Comparison of ENCODE assay signal across 8 mouse cellular contexts in the genomic region with DNA sequence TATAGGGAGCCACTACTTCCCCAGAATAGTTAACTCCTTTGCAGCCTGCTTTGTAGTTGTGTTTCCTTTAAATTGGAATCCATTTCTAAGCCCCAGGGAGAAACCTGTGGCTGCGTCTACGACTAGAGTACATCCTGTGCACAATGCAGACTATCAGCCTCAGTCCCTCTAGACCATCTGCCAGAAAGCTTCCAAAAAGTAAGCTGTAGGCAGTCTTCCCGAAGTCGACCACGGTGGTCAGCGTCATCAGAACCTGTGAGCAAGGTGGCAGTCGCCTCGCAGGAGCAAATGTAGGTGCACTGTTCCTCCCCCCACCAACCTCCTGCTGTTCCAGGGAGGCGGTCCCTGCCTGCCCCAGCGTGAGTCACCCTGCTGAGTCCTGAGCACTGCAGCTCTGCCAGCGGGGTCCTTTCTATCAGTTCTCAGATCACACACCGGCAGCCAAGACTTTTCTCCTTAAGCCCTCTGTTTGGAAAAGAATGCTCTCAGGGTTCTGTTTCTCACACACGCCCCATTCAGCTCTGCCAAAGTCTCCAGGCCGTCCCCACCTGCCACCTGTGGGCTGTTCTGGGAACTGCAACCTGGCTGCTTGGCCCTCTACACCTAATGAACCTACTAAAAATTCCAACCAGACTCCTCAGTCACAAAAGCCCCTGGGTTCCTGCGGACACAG. TPM values are rescaled to one million over a fixed set of nuclear protein-coding genes. Genes with fewer than 3 reads are reported as not detected.
DNase-seq lines count a peak whose midpoint lies in the region; ATAC-seq and TF ChIP-seq lines count a peak whose summit lies in the region.

No protein-coding gene starts in this region.

- peak; percentile 76; the same call in 1 of the 2 replicates for ATAC-seq in forebrain, embryonic 11.5 days (replicated peaks; ENCODE audit: low FRiP score)
- no peak; the same call in 1 of the 2 replicates for ATAC-seq in heart, embryonic 15.5 days (replicated peaks; ENCODE audit: insufficient number of reproducible peaks, insufficient read depth, low FRiP score, low read depth)
- no peak for ATAC-seq in liver, embryonic 14.5 days (ENCODE audit: insufficient read depth)
- no peak for ATAC-seq in neural tube, embryonic 11.5 days (ENCODE audit: insufficient read depth, low FRiP score, low TSS enrichment)
- ATAC-seq in stomach, postnatal 0 days (ENCODE audit: low FRiP score, low TSS enrichment): peak; percentile 95

- H3K27ac ChIP-seq in forebrain, embryonic 11.5 days (ENCODE audit: low read depth, low read length): no peak overlapping the region
- H3K27ac ChIP-seq in heart, embryonic 15.5 days: no peak overlapping the region
- H3K27ac ChIP-seq in liver, embryonic 14.5 days: no peak overlapping the region
- H3K27ac ChIP-seq in neural tube, embryonic 11.5 days (ENCODE audit: low read depth, low read length): no peak overlapping the region
- peak overlapping the region; percentile 14 for H3K27ac ChIP-seq in stomach, postnatal 0 days (replicated peaks)

- H3K4me3 ChIP-seq in E14TG2a.4 (replicated peaks; ENCODE audit: low read length): peak overlapping the region; percentile 57
- H3K4me3 ChIP-seq in forebrain, embryonic 11.5 days (ENCODE audit: low read depth, low read length): no peak overlapping the region
- no peak overlapping the region for H3K4me3 ChIP-seq in heart, embryonic 15.5 days
- peak overlapping the region in 1 of 2 experiments; percentile 12; a peak in 1 of 4 replicates for H3K4me3 ChIP-seq in liver, embryonic 14.5 days (ENCODE audit: insufficient read depth in 1 of 2, low read depth in 2 of 2, low read length in 2 of 2)
- no peak overlapping the region for H3K4me3 ChIP-seq in neural tube, embryonic 11.5 days (ENCODE audit: low read depth, low read length)
- H3K4me3 ChIP-seq in stomach, postnatal 0 days (ENCODE audit: low read depth, low read length): no peak overlapping the region

- no peak overlapping the region for H3K9ac ChIP-seq in forebrain, embryonic 11.5 days (ENCODE audit: low read length)
- H3K9ac ChIP-seq in heart, embryonic 15.5 days: no peak overlapping the region
- no peak overlapping the region for H3K9ac ChIP-seq in liver, embryonic 14.5 days (replicated peaks)
- no peak overlapping the region for H3K9ac ChIP-seq in neural tube, embryonic 11.5 days (ENCODE audit: low read length)
- H3K9ac ChIP-seq in stomach, postnatal 0 days (ENCODE audit: low read length): no peak overlapping the region

- H3K36me3 ChIP-seq in E14TG2a.4 (ENCODE audit: insufficient read depth, low read length): no peaks in the 10 kb centered on the region
- H3K36me3 ChIP-seq in forebrain, embryonic 11.5 days (ENCODE audit: control insufficient read depth, insufficient read depth, low read length): no peaks in the 10 kb centered on the region
- H3K36me3 ChIP-seq in heart, embryonic 15.5 days: no peaks in the 10 kb centered on the region
- H3K36me3 ChIP-seq in liver, embryonic 14.5 days (replicated peaks; ENCODE audit: control insufficient read depth, insufficient read depth, low read depth): no peaks in the 10 kb centered on the region
- H3K36me3 ChIP-seq in neural tube, embryonic 11.5 days (ENCODE audit: control insufficient read depth, insufficient read depth, low read length): no peaks in the 10 kb centered on the region
- H3K36me3 ChIP-seq in stomach, postnatal 0 days (ENCODE audit: control insufficient read depth, insufficient read depth, low read length): no peaks in the 10 kb centered on the region

- no peak for TF ChIP-seq EP300 in liver, embryonic 14.5 days (IDR thresholded peaks at IDR 0.05; ENCODE audit: low read depth)
- no peak for TF ChIP-seq EP300 in stomach, postnatal 0 days (optimal IDR thresholded peaks at IDR 0.05)

- TF ChIP-seq CTCF in E14TG2a.4 (conservative IDR thresholded peaks at IDR 0.05; ENCODE audit: low read length): peak; percentile 99
- TF ChIP-seq CTCF in liver, embryonic 14.5 days (IDR thresholded peaks at IDR 0.05; ENCODE audit: low read depth): peak; percentile 82
- peak; percentile 91 for TF ChIP-seq CTCF in stomach, postnatal 0 days (IDR thresholded peaks at IDR 0.05; ENCODE audit: low read depth)

- DNase-seq in c-Kit-positive CD71-positive TER-119-positive erythroid progenitor cells, embryonic 14.5 days (ENCODE audit: low spot score): peak; percentile 37
- DNase-seq in forebrain, embryonic 11.5 days (ENCODE audit: low spot score): peak; percentile 89
- DNase-seq in kidney, postnatal 14 days: peak; percentile 82
- no peak for DNase-seq in liver, embryonic 14.5 days (ENCODE audit: low read depth in 3 of 3, low spot score in 3 of 3)
- DNase-seq in neural tube, embryonic 11.5 days (ENCODE audit: low spot score): peak; percentile 77
- DNase-seq in stomach, postnatal 0 days (ENCODE audit: low spot score): peak; percentile 92

- no peak overlapping the region for H3K4me2 ChIP-seq in forebrain, embryonic 11.5 days (ENCODE audit: low read depth, low read length, severe bottlenecking)
- H3K4me2 ChIP-seq in heart, embryonic 15.5 days: peak overlapping the region; percentile 57
- H3K4me2 ChIP-seq in liver, embryonic 14.5 days (ENCODE audit: low read depth): no peak overlapping the region; the same call in 1 of the 2 replicates
- H3K4me2 ChIP-seq in neural tube, embryonic 11.5 days (ENCODE audit: low read depth): no peak overlapping the region
- H3K4me2 ChIP-seq in stomach, postnatal 0 days (replicated peaks; ENCODE audit: low read depth): peak overlapping the region; percentile 45

- peaks cover 18% of the 10 kb centered on the region for H3K4me1 ChIP-seq in E14TG2a.4 (replicated peaks; ENCODE audit: low read depth, low read length)
- H3K4me1 ChIP-seq in forebrain, embryonic 11.5 days (replicated peaks; ENCODE audit: control insufficient read depth, insufficient read depth, low read length): no peaks in the 10 kb centered on the region
- H3K4me1 ChIP-seq in heart, embryonic 15.5 days (replicated peaks): peaks cover 3% of the 10 kb centered on the region
- no peaks in the 10 kb centered on the region for H3K4me1 ChIP-seq in liver, embryonic 14.5 days (replicated peaks; ENCODE audit: control insufficient read depth in 2 of 2, insufficient read depth in 2 of 2, low read length in 1 of 2)
- H3K4me1 ChIP-seq in neural tube, embryonic 11.5 days (ENCODE audit: control insufficient read depth, insufficient read depth, low read length): no peaks in the 10 kb centered on the region
- no peaks in the 10 kb centered on the region for H3K4me1 ChIP-seq in stomach, postnatal 0 days (replicated peaks; ENCODE audit: control insufficient read depth, insufficient read depth)

- H3K9me3 ChIP-seq in E14TG2a.4 (ENCODE audit: low read length): no peaks in the 10 kb centered on the region
- H3K9me3 ChIP-seq in forebrain, embryonic 11.5 days (ENCODE audit: control insufficient read depth, low read length): no peaks in the 10 kb centered on the region
- H3K9me3 ChIP-seq in heart, embryonic 15.5 days (replicated peaks): no peaks in the 10 kb centered on the region
- no peaks in the 10 kb centered on the region for H3K9me3 ChIP-seq in liver, embryonic 14.5 days (ENCODE audit: control insufficient read depth, low read length)
- H3K9me3 ChIP-seq in neural tube, embryonic 11.5 days (ENCODE audit: control insufficient read depth, low read length): no peaks in the 10 kb centered on the region
- no peaks in the 10 kb centered on the region for H3K9me3 ChIP-seq in stomach, postnatal 0 days (ENCODE audit: control insufficient read depth, low read length)

- H3K27me3 ChIP-seq in E14TG2a.4 (ENCODE audit: insufficient read depth, low read length): no peaks in the 10 kb centered on the region
- H3K27me3 ChIP-seq in forebrain, embryonic 11.5 days (ENCODE audit: control insufficient read depth, insufficient read depth, low read length): no peaks in the 10 kb centered on the region
- no peaks in the 10 kb centered on the region for H3K27me3 ChIP-seq in heart, embryonic 15.5 days
- H3K27me3 ChIP-seq in liver, embryonic 14.5 days (ENCODE audit: control insufficient read depth, insufficient read depth, low read length): no peaks in the 10 kb centered on the region
- no peaks in the 10 kb centered on the region for H3K27me3 ChIP-seq in neural tube, embryonic 11.5 days (ENCODE audit: control insufficient read depth, insufficient read depth, low read length)
- no peaks in the 10 kb centered on the region for H3K27me3 ChIP-seq in stomach, postnatal 0 days (ENCODE audit: control insufficient read depth, insufficient read depth, low read length)

- WGBS in forebrain, embryonic 11.5 days: 23% methylated on average over 15 of the region's 15 CpGs
- WGBS in heart, embryonic 15.5 days: 38% methylated on average over 15 of the region's 15 CpGs
- WGBS in liver, embryonic 14.5 days (ENCODE audit: insufficient replicate concordance): 36% methylated on average over 15 of the region's 15 CpGs
- 31% methylated on average over 15 of the region's 15 CpGs for WGBS in neural tube, embryonic 11.5 days
- 16% methylated on average over 15 of the region's 15 CpGs for WGBS in stomach, postnatal 0 days

RNA-seq across cellular contexts. Expression of gene Ripk4, which starts 14.9 kb away (rescaled TPM):
- polyA plus RNA-seq in forebrain, embryonic 11.5 days (2014; fragmentation: Nextera tagmentation; extraction: Ambion mirVana): 1.6 and 1.7 TPM in 2 replicates
- 2.3 and 5.0 TPM in 2 replicates for polyA plus RNA-seq in heart, embryonic 15.5 days (2015; fragmentation: Nextera tagmentation; extraction: Ambion mirVana)
- 1.2 and 1.4 TPM in 2 replicates for polyA plus RNA-seq in liver, embryonic 14.5 days (2012; rRNA removed)
- 1.8 and 2.4 TPM in 2 replicates for polyA plus RNA-seq in liver, embryonic 14.5 days (2014; fragmentation: Nextera tagmentation; extraction: Ambion mirVana)
- 1.0 TPM in 2 replicates for polyA plus RNA-seq in neural tube, embryonic 11.5 days (2014; fragmentation: Nextera tagmentation; extraction: Ambion mirVana)
- polyA plus RNA-seq in stomach, postnatal 0 days (2015; fragmentation: Nextera tagmentation; extraction: Ambion mirVana): 20.4 and 24.1 TPM in 2 replicates

Comparison
In these comparisons a context has a peak if more than half of its experiments do, and no peak if none do; other contexts are left out.
1. DNase-seq: peak in c-Kit-positive CD71-positive TER-119-positive erythroid progenitor cells, embryonic 14.5 days (single experiment), forebrain, embryonic 11.5 days (single experiment), kidney, postnatal 14 days (single experiment), neural tube, embryonic 11.5 days (single experiment) and stomach, postnatal 0 days (single experiment); none in liver, embryonic 14.5 days (0 of 3).
2. ATAC-seq: peak in forebrain, embryonic 11.5 days (single experiment) and stomach, postnatal 0 days (single experiment); none in heart, embryonic 15.5 days (single experiment), liver, embryonic 14.5 days (single experiment) and neural tube, embryonic 11.5 days (single experiment).
3. H3K4me2 ChIP-seq: peak in heart, embryonic 15.5 days (single experiment) and stomach, postnatal 0 days (single experiment); none in forebrain, embryonic 11.5 days (single experiment), liver, embryonic 14.5 days (single experiment) and neural tube, embryonic 11.5 days (single experiment).
4. Peak in every context shown above with its lines, with median percentiles within 50 percentile points of each other: CTCF ChIP-seq.